Mouse (Mus musculus): ENCODE data around the gene Rims4.

DNA sequence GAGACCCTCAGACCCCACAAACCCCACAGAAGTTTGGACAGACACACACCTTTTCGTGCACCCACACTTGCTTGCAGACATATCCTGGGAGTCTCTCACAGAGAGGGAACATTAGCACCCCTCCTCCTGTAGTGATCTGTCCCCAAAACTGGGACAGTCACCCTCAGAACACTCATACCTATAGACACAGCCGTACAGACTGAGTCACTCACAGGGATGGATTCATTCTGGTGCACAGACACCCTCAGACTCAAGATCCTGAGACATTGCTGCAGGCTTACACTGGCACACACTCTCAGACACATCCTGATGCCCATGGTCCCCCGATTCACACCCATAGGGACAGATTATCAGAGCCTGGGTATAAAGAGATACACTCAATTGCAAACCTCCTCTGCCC, 1.1 kb upstream of the Rims4 start:
- TF ChIP-seq POLR2A (IDR thresholded peaks at IDR 0.05; ENCODE audit: extremely low read depth, insufficient read depth, low read length) (no peak), CTCF (IDR thresholded peaks at IDR 0.05; ENCODE audit: extremely low read depth, insufficient read depth, low read length) (no peak)
